Mouse (Mus musculus) embryo, embryonic 11 days (tissue): ENCODE results near the gene Tyw5.

Experiments used
- DNase-seq: peaks from one replicate; pipeline ENCODE4 v3.0.0-alpha.2; 2015

Gene Tyw5

DNA sequence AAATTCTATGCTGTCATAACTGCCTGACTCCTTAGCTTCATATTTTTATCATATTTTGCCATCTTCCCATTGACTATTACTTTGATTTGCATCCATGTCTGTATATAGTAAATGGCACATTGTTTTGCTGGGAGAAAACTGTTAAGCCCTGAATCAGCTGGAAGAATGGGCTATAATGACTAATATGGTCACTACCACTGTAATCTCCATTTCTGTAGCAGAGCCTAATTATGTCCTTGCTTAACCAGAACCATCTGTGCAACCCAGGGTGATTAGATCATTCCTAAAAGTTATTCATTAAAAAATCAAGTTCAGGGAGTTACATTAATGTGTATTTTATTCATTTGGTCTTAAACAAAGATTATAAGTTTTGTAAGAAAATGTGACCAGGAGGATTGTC, 20.4 kb downstream of the Tyw5 start:
- no peak for DNase-seq

DNA sequence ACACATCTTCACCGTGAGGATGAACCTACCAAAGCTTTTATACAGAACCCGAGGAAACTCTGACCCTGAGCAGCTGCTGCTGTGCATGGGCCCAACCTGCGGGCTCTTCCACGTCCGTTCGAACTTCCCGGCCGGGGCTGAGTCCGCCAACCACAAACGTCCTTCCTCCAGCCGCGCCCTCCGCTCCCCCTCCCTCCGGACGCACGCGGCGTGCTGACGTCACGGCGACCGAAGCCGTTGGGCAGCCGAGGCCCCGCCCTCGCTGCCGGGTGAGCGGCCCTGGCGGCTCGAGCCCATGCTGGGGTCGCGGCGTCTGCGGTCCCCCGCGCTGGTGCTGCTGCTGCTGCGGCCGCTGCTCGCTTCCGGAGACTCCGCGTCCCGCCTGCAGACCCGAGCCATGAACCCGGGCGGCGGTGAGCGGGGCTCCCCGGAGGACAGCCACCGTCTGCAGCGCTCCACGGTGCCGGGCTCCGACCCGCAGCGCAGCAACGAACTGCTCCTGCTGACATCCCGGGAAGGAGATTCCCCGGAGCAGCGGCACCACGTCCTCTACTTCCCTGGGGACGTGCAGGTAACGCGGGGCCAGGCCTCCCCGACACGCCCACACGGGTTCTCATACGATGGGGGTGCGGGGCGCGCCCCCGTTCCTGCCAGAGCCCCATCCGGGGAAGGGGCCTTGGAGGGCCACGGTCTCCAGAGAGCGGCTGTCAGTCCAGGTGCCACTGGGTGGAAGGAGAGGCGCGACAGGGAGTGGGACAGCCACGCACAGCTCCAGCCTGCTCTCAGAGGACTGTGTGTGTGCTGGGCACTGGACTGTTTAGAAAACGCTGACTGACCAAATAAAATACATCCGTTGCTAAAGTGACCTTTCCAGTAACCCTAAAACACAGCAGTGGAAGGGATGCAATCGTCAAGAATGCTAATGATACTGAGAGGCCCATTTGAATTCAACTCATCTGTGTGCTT, 29.2 kb downstream of the Tyw5 start, which contains the start of gene 1700066M21Rik:
Gene 1700066M21Rik (plus strand): TSS at position 245 of the 966 bp plus-strand sequence.
- peak; percentile 97 for DNase-seq

DNA sequence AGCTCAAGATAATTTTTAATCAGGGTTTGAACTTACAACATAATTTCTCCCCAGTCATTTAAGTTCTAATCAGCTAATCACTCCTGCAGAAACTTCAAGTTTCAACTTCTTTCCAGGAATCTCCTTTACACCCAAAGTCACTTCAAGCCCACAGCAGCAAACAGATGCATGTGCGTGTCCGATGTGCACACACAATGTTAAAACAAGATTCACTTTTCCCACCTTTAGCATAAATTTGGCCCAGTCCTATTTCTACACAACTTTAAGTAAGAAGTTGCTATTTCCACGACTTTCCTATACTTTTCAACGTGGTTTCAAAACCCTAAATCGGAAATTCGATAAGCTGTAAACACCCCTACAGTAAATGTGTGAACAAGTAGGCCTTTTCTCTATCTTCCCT, 30.1 kb downstream of the Tyw5 start:
- DNase-seq = no peak

DNA sequence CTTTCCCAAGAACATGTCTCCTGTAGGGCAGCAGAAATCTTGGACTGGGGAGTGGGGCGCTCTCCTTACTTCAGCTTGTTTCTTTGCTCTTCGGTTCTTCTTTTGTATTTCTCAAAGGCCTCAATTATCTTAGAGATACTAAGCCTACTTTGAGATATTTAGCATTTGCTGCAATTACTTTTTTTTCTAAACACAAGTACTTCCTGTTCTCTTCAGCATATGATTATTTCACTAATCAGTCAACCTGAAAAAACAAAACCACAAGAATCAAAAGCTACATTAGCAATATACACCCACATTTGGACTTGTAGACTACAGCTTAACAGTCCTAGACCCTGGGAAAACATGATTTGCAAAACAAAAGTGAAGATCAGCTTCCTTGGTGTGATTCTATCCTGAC, 31.6 kb downstream of the Tyw5 start:
- no peak for DNase-seq

DNA sequence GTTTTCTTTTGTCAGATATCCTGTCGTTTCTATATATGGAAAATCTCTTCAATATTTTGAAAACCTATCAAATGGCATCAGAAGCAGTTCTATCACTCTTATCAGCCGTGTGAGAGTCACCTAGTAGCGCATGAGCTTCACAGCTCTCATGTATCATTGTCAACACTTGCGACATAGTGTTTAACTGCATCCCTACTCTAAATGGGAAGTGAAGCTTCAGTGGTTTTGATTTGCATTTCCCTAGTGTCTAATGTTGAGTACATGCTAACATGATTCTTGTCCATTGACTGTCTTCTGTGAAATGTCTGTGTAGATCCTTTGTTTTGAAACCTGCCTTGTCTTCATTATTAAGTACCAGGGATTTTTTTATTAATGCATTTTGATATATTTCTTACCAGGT, 36.5 kb downstream of the Tyw5 start:
- DNase-seq = no peak

DNA sequence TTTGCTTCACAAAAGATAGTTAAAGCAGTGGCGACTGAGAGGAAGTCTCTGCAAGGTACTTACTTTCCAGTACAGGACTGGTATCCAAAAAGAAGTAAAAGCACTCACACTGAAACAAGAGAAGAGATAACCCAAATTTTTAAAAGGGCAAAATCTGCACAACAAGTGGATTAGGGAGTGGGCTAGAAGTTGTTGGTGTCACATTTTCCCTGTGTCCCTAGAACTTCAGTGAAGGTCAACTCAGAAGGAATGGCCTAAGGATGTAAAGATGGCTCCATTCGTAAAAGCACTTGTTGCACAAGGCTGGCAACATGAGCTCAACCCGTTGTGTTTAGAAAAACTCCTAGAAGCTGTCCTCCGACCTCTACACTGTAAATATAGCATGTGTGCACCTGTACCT, 37.8 kb downstream of the Tyw5 start:
- no peak for DNase-seq

DNA sequence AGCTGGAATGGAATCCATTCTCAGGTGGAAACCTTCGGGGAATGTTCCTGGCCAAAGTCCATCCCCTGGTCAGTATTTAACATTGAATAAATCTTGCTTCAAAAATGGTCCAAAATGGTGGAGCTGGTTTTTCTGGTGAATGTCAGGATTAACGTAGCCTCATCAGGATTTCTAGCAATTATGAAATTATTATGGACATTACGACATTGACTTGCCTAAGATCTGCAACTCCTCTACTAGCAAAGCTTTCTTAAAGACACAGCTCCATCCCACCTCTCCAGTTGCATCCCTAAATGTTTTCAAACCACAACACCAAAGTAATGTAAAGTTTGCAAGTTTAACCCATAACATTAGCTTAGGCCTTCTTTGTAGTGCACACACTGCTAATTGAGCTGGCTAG, 39.5 kb downstream of the Tyw5 start:
- DNase-seq = no peak

DNA sequence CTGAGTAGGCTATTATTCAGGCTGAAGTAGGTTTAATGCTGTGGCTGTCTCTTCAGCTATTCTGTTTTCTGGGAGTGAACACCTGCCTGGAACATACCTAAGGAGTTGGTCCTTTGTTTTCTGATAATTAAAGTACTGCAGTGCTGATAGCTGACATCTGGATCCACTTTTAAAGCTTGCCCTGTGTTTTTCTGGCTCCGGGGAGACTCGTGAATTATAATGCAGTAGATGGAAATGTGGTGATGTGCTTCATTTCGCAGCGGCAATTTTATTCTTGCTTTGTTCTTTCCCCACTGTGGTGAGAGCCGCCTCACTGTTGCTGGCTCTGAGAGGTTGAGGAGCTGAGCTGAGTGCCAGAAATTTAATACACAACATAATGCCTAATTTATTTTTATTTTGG, 48.4 kb downstream of the Tyw5 start:
- no peak for DNase-seq

DNA sequence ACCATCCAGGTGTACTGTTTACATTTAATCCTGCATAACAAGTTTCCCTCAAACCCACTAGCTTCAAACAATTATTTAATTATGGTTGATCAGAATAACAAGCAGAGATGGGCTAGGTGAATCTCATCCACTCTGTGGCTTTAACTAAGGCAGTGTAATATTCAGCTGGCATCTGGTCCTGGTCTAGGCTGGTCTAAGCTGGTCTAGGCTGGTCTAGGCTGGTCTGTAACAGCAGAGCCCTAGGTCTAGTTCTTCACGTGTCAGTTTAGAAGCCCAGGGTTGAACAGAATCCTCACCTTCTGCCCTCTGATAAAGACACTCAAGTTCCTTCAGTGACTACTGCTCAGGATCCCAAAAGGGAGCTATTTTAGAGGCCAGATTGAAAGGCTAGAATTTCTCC, 55.0 kb downstream of the Tyw5 start:
- DNase-seq = no peak

DNA sequence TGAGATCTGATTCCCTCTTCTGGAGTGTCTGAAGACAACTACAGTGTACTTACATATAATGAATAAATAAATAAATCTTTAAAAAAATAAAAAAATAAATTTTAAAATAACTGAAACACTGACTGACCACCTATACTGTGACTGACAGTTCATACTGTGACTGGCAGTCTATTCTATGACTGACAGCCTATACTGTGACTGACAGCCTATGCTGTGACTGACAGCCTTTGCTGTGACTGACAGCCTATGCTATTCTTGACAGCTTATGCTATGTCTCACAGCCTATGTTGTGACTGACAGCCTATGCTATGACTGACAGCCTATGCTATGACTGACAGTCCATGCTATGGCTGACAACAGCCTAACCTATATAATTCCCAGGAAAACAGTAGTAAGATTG, 59.4 kb downstream of the Tyw5 start:
- no peak for DNase-seq

DNA sequence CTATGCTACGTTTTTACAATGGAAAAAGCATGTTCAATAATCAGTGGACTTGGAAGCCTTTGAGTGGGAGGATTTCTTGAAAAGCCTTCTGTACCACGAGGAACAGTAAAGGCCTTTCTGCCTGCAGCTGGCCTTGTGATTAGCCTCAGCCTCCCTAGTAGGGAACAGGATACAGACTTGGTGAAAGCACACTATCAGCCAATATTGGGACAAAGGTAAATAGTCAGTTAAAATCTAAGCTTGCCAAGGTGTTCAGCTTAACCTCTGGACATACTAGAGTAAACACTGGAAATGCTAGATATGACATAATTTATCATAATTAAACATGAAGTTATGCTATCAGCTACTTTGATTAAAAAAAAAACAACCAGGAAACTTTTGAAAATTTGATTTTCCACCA, 65.7 kb downstream of the Tyw5 start:
- DNase-seq = no peak

DNA sequence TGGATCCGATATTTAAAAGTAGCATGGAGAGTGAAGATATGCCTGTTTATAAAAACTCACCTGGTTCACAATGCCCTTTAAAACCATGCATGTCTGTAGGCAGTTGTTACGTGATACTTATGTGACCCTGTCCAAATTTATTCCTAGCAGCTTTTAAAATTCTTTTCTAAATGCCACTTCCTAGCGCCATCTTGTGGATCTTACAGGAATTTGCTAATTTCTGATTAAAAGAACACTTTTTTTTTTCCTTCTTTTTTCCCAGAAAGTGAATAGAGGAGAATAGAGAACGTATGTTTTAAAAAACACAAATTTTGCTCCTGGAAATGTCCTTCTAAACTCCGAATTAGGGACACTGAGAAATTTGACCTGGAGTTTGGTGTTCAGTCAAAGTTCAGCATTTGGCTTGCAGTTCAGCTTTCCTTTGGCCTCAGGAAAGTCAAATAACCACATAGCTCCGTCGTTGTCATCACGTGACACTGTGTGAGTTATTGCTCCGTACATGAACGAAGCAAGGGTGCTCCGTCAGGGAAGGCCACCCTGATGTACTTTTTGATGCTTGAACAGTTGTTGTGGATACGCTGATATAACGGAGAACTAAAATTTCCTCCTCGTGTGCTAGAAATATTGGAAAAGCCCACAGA, 67.6 kb downstream of the Tyw5 start:
- DNase-seq = peak; percentile 67
